Mouse (Mus musculus): ENCODE results near the gene Ttc30a1.

Gene Ttc30a1

GRCm38 (mm10) chr2:75981440-75982081, at the start of gene Ttc30a1:
Ttc30a1 (minus strand) TSS chr2:75981967.
- DNase-seq (ENCODE audit: low spot score in 2 of 2) = peak; percentile 49 to 75

- DNase-seq (ENCODE audit: low spot score in 2 of 2) = no peak
Measured at GRCm38 (mm10) chr2:76030080-76030479, 48.3 kb upstream of the Ttc30a1 start.

GRCm38 (mm10) chr2:76029081-76029901, 47.5 kb upstream of the Ttc30a1 start:
- DNase-seq (ENCODE audit: low spot score in 2 of 2) = no peak

GRCm38 (mm10) chr2:76016890-76017289, 35.1 kb upstream of the Ttc30a1 start:
- DNase-seq (ENCODE audit: low spot score in 2 of 2) = no peak

- DNase-seq (ENCODE audit: low spot score in 2 of 2) = no peak
Measured at GRCm38 (mm10) chr2:76016136-76016535, 34.4 kb upstream of the Ttc30a1 start.

- DNase-seq (ENCODE audit: low spot score in 2 of 2) = no peak
Measured at GRCm38 (mm10) chr2:76015460-76015859, 33.7 kb upstream of the Ttc30a1 start.

GRCm38 (mm10) chr2:76014659-76015058, 32.9 kb upstream of the Ttc30a1 start:
- DNase-seq (ENCODE audit: low spot score in 2 of 2) = no peak

GRCm38 (mm10) chr2:76006194-76006593, 24.4 kb upstream of the Ttc30a1 start:
- DNase-seq (ENCODE audit: low spot score in 2 of 2) = no peak

- no peak for DNase-seq (ENCODE audit: low spot score in 2 of 2)
Measured at GRCm38 (mm10) chr2:76002899-76003298, 21.1 kb upstream of the Ttc30a1 start.

GRCm38 (mm10) chr2:76001392-76001791, 19.6 kb upstream of the Ttc30a1 start:
- DNase-seq (ENCODE audit: low spot score in 2 of 2) = peak; percentile 48 to 87

GRCm38 (mm10) chr2:75999636-76000035, 17.9 kb upstream of the Ttc30a1 start:
- no peak for DNase-seq (ENCODE audit: low spot score in 2 of 2)

GRCm38 (mm10) chr2:75998692-75999091, 16.9 kb upstream of the Ttc30a1 start:
- no peak for DNase-seq (ENCODE audit: low spot score in 2 of 2)

GRCm38 (mm10) chr2:75997726-75998125, 16.0 kb upstream of the Ttc30a1 start:
- DNase-seq (ENCODE audit: low spot score in 2 of 2) = no peak

- peak in 1 of 2 experiments; percentile 37 for DNase-seq (ENCODE audit: low spot score in 2 of 2)
Measured at GRCm38 (mm10) chr2:75994841-75995240, 13.1 kb upstream of the Ttc30a1 start.

- DNase-seq (ENCODE audit: low spot score in 2 of 2) = peak in 1 of 2 experiments; percentile 48
Measured at GRCm38 (mm10) chr2:75991581-75992205, 9.9 kb upstream of the Ttc30a1 start.

- DNase-seq (ENCODE audit: low spot score in 2 of 2) = peak; percentile 58 to 82
Measured at GRCm38 (mm10) chr2:75990885-75991539, 9.2 kb upstream of the Ttc30a1 start.

- DNase-seq (ENCODE audit: low spot score in 2 of 2) = no peak
Measured at GRCm38 (mm10) chr2:75989694-75990093, 7.9 kb upstream of the Ttc30a1 start.

GRCm38 (mm10) chr2:75988779-75989363, 7.1 kb upstream of the Ttc30a1 start:
- DNase-seq (ENCODE audit: low spot score in 2 of 2) = no peak

- no peak for DNase-seq (ENCODE audit: low spot score in 2 of 2)
Measured at GRCm38 (mm10) chr2:75988378-75988777, 6.6 kb upstream of the Ttc30a1 start.

- DNase-seq (ENCODE audit: low spot score in 2 of 2) = peak in 1 of 2 experiments; percentile 43
Measured at GRCm38 (mm10) chr2:75987739-75988138, 6.0 kb upstream of the Ttc30a1 start.

GRCm38 (mm10) chr2:75985124-75985523, 3.4 kb upstream of the Ttc30a1 start:
- DNase-seq (ENCODE audit: low spot score in 2 of 2) = peak; percentile 27 to 66

GRCm38 (mm10) chr2:75983847-75984246, 2.1 kb upstream of the Ttc30a1 start:
- DNase-seq (ENCODE audit: low spot score in 2 of 2) = no peak

All from spleen, postnatal 4 days (tissue).